Mouse (Mus musculus) midbrain, embryonic 14.5 days (tissue): ENCODE results near the gene Zcchc9. TPM values are rescaled to one million over a fixed set of nuclear protein-coding genes. Genes with fewer than 3 reads are reported as not detected.

Experiments used
- ATAC-seq: fragments of 200-750 bp; cut with Nextera tagmentation; 2 replicates; pipeline ENCODE4 v1.8.0; 2017; ENCODE audit warnings: moderate number of reproducible peaks, moderate library complexity; ENCODE audit not compliant: low FRiP score, low TSS enrichment
- DNase-seq: peaks from one replicate; pipeline ENCODE4 v3.0.0-alpha.2; 2015
- H3K27ac ChIP-seq: fragments of 300-500 bp; sonication (generic); replicated peaks from 2 replicates; pipeline ENCODE4 v1.5.1; 2014; ENCODE audit warnings: mild to moderate bottlenecking, low read depth, low read length, moderate library complexity
- H3K27me3 ChIP-seq: fragments of 300-500 bp; sonication (generic); 2 replicates; pipeline ENCODE4 v1.6.1; 2014; ENCODE audit warnings: low read length, control low read depth, mixed read lengths; ENCODE audit not compliant: control insufficient read depth, insufficient read depth
- H3K36me3 ChIP-seq: fragments of 300-500 bp; sonication (generic); 2 replicates; pipeline ENCODE4 v1.6.1; 2014; ENCODE audit warnings: low read length, control low read depth; ENCODE audit not compliant: control insufficient read depth, insufficient read depth
- H3K4me1 ChIP-seq: fragments of 300-500 bp; sonication (generic); 2 replicates; pipeline ENCODE4 v1.6.1; 2014; ENCODE audit warnings: mild to moderate bottlenecking, antibody characterized with exemption, low read length, control low read depth; ENCODE audit not compliant: control insufficient read depth, insufficient read depth
- H3K4me2 ChIP-seq: fragments of 300-500 bp; sonication (generic); 2 replicates; pipeline ENCODE4 v1.6.1; 2014; ENCODE audit warnings: mild to moderate bottlenecking, low read length, moderate library complexity
- H3K4me3 ChIP-seq: fragments of 300-500 bp; sonication (generic); replicated peaks from 2 replicates; pipeline ENCODE4 v1.5.1; 2014; ENCODE audit warnings: low read depth, low read length
- H3K9ac ChIP-seq: fragments of 300-500 bp; sonication (generic); replicated peaks from 2 replicates; pipeline ENCODE4 v1.6.1; 2014; ENCODE audit warnings: mild to moderate bottlenecking, low read length, moderate library complexity
- H3K9me3 ChIP-seq: fragments of 300-500 bp; sonication (generic); 2 replicates; pipeline ENCODE4 v1.6.1; 2016; ENCODE audit warnings: low read length, control low read depth, mixed read lengths; ENCODE audit not compliant: control insufficient read depth
- WGBS: fragments of 180-500 bp; shearing (Covaris S2); extraction: QIAGEN DNeasy Blood & Tissue Kit; methylation state at CpG from one replicate; pipeline ENCODE4 v1.1.7; 2014; 5-methylcytosine and 5-hydroxymethylcytosine counted together
- polyA plus RNA-seq: library from polyadenylated mRNA; unstranded; fragments of >200 nt; fragmentation: Nextera tagmentation; extraction: Ambion mirVana; gene quantifications from 2 replicates; pipeline ENCODE4 v1.2.1, GENCODE M21; 2014

The Zcchc9 gene
- polyA plus RNA-seq, 1 experiment from 2014 or later = 14.7 TPM

DNA sequence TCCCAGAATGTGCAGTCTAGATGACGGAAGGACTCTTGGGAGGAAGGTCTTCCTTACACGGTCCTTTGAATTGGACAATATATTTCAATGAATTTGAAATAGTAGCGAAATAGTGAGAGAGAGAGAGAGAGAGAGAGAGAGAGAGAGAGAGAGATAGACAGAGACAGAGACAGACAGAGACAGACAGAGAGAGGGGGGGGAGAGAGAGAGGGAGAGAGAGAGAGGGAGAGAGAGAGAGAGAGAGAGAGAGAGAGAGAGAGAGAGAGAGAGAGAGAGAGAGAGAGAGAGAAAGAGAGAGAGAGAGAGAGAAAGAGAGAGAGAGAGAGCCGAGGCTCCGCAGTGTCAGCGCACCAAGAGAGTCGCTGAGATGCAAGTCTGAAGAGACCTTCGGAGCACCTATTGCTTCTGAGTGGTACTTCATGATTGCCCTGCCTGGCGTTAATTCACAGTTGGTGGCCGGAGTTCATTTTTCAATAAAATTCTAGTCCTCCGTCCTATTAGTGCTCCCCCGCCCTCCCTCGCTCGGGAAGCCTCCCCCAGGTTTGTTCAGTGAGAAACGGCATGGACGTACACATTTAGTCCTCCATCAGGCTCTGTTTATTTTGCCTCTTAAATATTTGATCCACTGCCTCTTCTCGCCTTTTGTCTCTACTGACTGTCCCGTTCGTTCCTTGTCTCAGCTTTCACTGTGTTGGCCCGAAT is 520 bp upstream of the Zcchc9 start:
- ATAC-seq (no peak), DNase-seq (peak; percentile 53)
- Histone ChIP-seq H3K27ac (peak overlapping the region; percentile 96), H3K9ac (peak overlapping the region; percentile 98), H3K4me2 (peak overlapping the region; percentile 60), H3K27me3 (no peaks in the 10 kb centered on the region), H3K36me3 (peaks cover 18% of the 10 kb centered on the region), H3K9me3 (no peaks in the 10 kb centered on the region), H3K4me3 (peak overlapping the region; percentile 93), H3K4me1 (peaks cover 11% of the 10 kb centered on the region; the same call in 1 of the 2 replicates)
- 39% methylated on average over 20 of the region's 20 CpGs for WGBS

DNA sequence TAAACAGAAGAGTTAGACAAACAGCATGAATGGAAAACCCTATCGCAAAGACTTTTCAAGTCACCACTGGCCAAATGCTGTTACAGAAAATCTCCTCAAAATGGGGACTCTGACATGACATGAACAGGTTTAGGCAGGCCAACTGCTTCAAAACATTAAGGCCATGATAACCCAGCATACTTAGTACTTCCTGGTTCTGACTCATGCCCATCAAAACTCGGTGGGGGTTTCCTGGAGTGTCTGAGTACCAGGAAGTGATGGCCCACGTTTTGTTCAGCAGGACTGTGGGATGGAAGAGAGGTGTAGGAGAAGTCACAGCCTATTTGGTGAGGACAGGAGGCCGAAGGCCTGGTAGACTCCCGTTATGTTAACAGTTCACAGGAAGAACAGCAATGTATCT is 5.8 kb downstream of the Zcchc9 start:
- 89% methylated on average over 5 of the region's 5 CpGs for WGBS
- no peak overlapping the region for H3K4me2 ChIP-seq
- H3K4me3 ChIP-seq = no peak overlapping the region
- no peaks in the 10 kb centered on the region for H3K9me3 ChIP-seq
- peaks cover 69% of the 10 kb centered on the region for H3K36me3 ChIP-seq
- no peak overlapping the region for H3K27ac ChIP-seq
- H3K9ac ChIP-seq = no peak overlapping the region
- 0 out of 2 replicates have a peak, but pooled peaks cover 5% of the 10 kb centered on the region for H3K4me1 ChIP-seq
- no peak for ATAC-seq
- no peaks in the 10 kb centered on the region for H3K27me3 ChIP-seq
- DNase-seq = no peak

DNA sequence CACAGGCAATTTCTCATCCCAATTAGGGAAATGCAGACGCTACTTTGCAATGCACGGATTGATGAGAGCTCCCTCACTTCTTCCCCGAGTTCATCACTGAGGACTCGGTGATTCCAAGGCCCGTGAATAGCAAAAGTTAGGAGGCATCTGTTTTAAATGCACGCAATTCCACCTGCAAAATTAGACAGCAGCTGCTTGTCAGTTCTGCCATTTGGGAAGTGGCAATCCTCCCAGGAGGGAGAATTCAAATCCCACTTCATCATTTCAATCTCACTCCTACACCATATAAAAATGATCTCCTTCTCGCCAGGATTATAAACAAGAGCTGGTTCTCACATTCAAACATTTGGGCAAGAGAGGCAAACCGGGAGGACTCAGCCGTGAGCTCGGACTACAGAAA is 10.1 kb downstream of the Zcchc9 start:
- H3K9me3 ChIP-seq = no peaks in the 10 kb centered on the region
- no peak overlapping the region for H3K4me2 ChIP-seq
- no peak for ATAC-seq
- H3K4me1 ChIP-seq = no peaks in the 10 kb centered on the region
- 94% methylated on average over 10 of the region's 10 CpGs for WGBS
- H3K27me3 ChIP-seq = no peaks in the 10 kb centered on the region
- H3K9ac ChIP-seq = no peak overlapping the region
- H3K27ac ChIP-seq = no peak overlapping the region
- H3K36me3 ChIP-seq = peaks cover 71% of the 10 kb centered on the region
- H3K4me3 ChIP-seq = no peak overlapping the region
- no peak for DNase-seq

DNA sequence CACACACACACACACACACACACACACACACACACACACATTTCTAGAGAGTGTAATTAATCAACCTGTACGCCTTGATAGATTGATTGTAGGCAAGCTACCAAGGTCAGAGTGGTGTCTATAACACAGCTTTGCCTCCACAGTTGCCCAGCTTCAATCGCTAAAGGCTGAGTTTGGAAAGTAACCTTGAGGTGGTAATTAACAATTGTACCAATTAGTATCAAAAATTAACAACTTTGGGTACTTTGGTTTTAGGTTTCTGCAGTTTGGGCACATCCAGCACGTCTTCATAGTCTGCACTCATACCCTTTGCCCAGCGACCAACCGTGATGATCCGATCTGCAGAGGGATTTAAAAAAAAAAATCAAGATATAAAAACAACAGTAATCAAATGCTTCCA is 10.6 kb downstream of the Zcchc9 start:
- H3K36me3 ChIP-seq = peaks cover 71% of the 10 kb centered on the region
- H3K9ac ChIP-seq = no peak overlapping the region
- H3K4me3 ChIP-seq = no peak overlapping the region
- H3K27ac ChIP-seq = no peak overlapping the region
- H3K4me1 ChIP-seq = no peaks in the 10 kb centered on the region
- 96% methylated on average over 6 of the region's 6 CpGs for WGBS
- ATAC-seq = no peak
- H3K4me2 ChIP-seq = no peak overlapping the region
- no peaks in the 10 kb centered on the region for H3K9me3 ChIP-seq
- DNase-seq = no peak
- H3K27me3 ChIP-seq = no peaks in the 10 kb centered on the region

DNA sequence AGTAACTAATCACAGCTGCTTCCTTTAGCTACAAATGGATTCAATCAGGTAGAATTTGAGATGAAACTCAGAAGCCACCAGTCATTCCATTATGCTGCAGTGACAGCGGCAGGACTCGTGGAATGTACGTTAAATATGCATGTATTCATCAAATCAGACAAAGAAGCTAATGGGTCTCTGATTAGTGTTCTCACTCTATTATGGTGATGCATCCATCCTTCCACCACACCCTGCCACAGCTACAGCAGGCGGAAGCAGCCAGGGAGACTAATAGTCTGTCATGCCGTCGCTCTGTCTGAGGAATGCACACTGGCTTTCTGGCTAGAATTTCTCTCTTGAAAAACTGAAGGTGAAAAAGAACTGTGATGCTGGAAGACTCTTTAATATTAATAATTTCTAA is 11.5 kb downstream of the Zcchc9 start:
- Histone ChIP-seq H3K9ac (no peak overlapping the region), H3K4me2 (no peak overlapping the region), H3K27me3 (no peaks in the 10 kb centered on the region), H3K4me1 (no peaks in the 10 kb centered on the region), H3K27ac (no peak overlapping the region), H3K36me3 (peaks cover 63% of the 10 kb centered on the region), H3K9me3 (no peaks in the 10 kb centered on the region), H3K4me3 (no peak overlapping the region)
- DNase-seq (no peak), ATAC-seq (no peak)
- WGBS = 83% methylated on average over 6 of the region's 6 CpGs

DNA sequence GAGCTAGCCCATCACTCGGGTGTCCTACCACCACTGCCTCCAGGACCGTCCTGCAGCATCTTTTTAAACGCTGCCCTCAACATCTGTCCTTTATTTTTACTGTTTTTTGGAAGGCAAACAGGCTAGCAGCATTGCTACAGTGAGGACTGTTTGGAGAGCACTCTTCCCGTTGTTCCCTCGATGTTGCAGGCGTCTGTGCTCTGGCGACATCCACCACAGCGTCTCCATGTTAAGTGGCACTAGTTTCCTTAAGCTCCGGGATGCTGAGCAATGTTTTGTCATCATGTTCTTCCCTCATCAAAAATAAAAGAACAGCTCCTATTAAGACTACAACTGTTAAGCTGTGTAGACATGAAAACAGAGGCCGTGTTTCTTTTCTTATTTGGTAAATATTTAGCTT is 11.9 kb downstream of the Zcchc9 start:
- DNase-seq = no peak
- Histone ChIP-seq H3K4me1 (no peaks in the 10 kb centered on the region), H3K36me3 (peaks cover 58% of the 10 kb centered on the region), H3K27ac (no peak overlapping the region), H3K9ac (no peak overlapping the region), H3K9me3 (no peaks in the 10 kb centered on the region), H3K4me3 (no peak overlapping the region), H3K27me3 (no peaks in the 10 kb centered on the region), H3K4me2 (no peak overlapping the region)
- 95% methylated on average over 10 of the region's 10 CpGs for WGBS
- no peak for ATAC-seq

DNA sequence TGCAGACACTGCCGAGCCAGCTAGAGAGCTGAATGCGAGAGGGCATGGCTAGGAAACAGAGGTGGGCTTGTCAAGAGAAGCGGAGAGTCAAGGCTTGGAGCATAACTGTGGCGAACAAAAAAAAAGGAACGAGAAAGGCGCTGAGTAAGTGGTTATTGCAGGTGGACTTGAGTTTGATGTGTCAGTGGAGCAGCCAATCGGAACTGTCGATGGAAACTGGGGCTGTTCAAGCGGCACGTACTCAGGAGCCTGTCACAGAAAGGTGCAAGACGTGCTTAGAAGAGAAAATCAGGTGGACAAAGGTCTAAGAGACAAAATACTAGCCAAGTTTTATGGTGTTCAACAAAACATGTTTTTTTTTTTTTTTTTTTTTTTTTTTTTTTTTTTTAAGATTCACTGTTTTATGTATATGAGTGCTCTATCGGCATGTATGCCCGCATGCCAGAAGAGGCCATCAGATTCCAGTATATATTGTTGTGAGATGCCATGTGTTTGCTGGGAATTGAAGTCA is 12.5 kb downstream of the Zcchc9 start:
- Histone ChIP-seq H3K4me1 (no peaks in the 10 kb centered on the region), H3K9me3 (no peaks in the 10 kb centered on the region), H3K9ac (no peak overlapping the region), H3K4me2 (no peak overlapping the region), H3K4me3 (no peak overlapping the region), H3K27me3 (no peaks in the 10 kb centered on the region), H3K36me3 (peaks cover 52% of the 10 kb centered on the region), H3K27ac (no peak overlapping the region)
- DNase-seq (no peak), ATAC-seq (no peak)
- 97% methylated on average over 13 of the region's 13 CpGs for WGBS

DNA sequence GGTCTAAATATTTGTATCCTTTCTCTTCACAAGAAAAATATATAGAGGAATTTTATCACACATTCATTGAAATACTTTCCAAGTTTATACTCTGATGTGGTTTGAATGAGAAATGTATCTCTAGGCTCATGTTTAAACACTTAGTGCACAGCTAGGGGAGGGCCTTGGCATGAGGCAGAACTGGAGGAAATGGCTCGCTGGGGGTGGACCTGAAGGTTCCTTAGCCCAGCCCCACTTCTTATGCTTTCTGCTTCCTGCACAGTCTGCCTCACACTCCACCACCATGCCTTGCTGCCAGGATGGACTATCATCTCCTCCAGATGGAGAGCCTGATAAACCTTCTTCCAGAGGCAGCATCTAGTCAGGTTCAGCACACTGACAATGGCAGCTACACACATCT is 15.5 kb downstream of the Zcchc9 start:
- WGBS = 89% methylated on average over 1 of the region's 1 CpGs
- Histone ChIP-seq H3K4me1 (no peaks in the 10 kb centered on the region), H3K27ac (no peak overlapping the region), H3K36me3 (peaks cover 23% of the 10 kb centered on the region), H3K4me2 (no peak overlapping the region), H3K4me3 (no peak overlapping the region), H3K9me3 (no peaks in the 10 kb centered on the region), H3K9ac (no peak overlapping the region), H3K27me3 (no peaks in the 10 kb centered on the region)
- DNase-seq (no peak), ATAC-seq (no peak)

DNA sequence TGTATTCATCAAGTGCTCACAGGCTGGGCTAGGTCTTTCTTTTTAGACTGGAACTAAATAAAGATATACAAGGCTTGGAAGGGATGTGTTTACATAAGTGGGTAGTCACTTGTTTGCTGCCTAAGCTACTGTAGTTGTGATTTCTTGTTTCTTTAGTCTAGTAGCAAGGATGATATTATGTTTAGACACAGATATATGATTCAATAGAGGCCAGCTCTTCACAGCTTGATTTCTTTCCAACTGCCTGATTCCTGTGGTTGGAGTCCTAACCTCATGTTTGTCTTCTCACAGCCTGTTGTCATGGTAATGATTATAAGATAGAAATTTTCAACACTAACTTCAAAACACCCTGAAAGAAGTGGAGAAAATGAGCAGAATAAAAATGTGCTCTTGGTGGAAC is 27.6 kb downstream of the Zcchc9 start:
- no peaks in the 10 kb centered on the region for H3K36me3 ChIP-seq
- no peaks in the 10 kb centered on the region for H3K27me3 ChIP-seq
- H3K9me3 ChIP-seq = no peaks in the 10 kb centered on the region
- H3K4me3 ChIP-seq = no peak overlapping the region
- no peak overlapping the region for H3K27ac ChIP-seq
- no peaks in the 10 kb centered on the region for H3K4me1 ChIP-seq
- H3K4me2 ChIP-seq = no peak overlapping the region
- H3K9ac ChIP-seq = no peak overlapping the region
- DNase-seq (no peak), ATAC-seq (no peak)
